Mouse (Mus musculus) liver, postnatal 0 days (tissue): ENCODE data around the gene Tmem19. TPM values are rescaled to one million over a fixed set of nuclear protein-coding genes. Genes with fewer than 3 reads are reported as not detected.

Experiments used
- ATAC-seq: fragments of 200-750 bp; cut with Nextera tagmentation; 2 replicates; pipeline ENCODE4 v1.8.0; 2017; ENCODE audit warnings: mild to moderate bottlenecking, moderate library complexity
- DNase-seq: peaks from one replicate; pipeline ENCODE4 v3.0.0-alpha.2; 2016
- H3K27ac ChIP-seq: fragments of 300-500 bp; sonication (generic); 2 replicates; pipeline ENCODE4 v1.5.1; 2014; ENCODE audit warnings: antibody characterized with exemption, moderate library complexity, mild to moderate bottlenecking, low read depth
- H3K27me3 ChIP-seq: fragments of 300-500 bp; sonication (generic); 2 replicates; pipeline ENCODE4 v1.6.1; 2014; ENCODE audit warnings: low read length, control low read depth, mixed read lengths; ENCODE audit not compliant: insufficient read depth
- H3K36me3 ChIP-seq: fragments of 300-500 bp; sonication (generic); replicated peaks from 2 replicates; pipeline ENCODE4 v1.6.1; 2014; ENCODE audit warnings: mild to moderate bottlenecking, control low read depth, low read length, moderate library complexity, mixed read lengths; ENCODE audit not compliant: insufficient read depth
- H3K4me1 ChIP-seq: fragments of 300-500 bp; sonication (generic); 2 replicates; pipeline ENCODE4 v1.6.1; 2014; ENCODE audit warnings: antibody characterized with exemption, mild to moderate bottlenecking, control low read depth; ENCODE audit not compliant: insufficient read depth
- H3K4me2 ChIP-seq: fragments of 300-500 bp; sonication (generic); 2 replicates; pipeline ENCODE4 v1.6.1; 2014; ENCODE audit warnings: low read depth, mild to moderate bottlenecking, low read length, moderate library complexity, mixed read lengths
- H3K4me3 ChIP-seq: fragments of 300-500 bp; sonication (generic); 2 replicates; pipeline ENCODE4 v1.5.1; 2014; ENCODE audit warnings: low read depth, low read length
- H3K9ac ChIP-seq: fragments of 300-500 bp; sonication (generic); replicated peaks from 2 replicates; pipeline ENCODE4 v1.6.1; 2014; ENCODE audit warnings: mild to moderate bottlenecking, moderate library complexity
- H3K9me3 ChIP-seq: fragments of 300-500 bp; sonication (generic); 2 replicates; pipeline ENCODE4 v1.6.1; 2016; ENCODE audit warnings: mild to moderate bottlenecking, control low read depth, low read length, mixed read lengths
- CTCF ChIP-seq: sonication (generic); IDR thresholded peaks from 2 replicates; pipeline ENCODE4 v1.5.1; 2016; ENCODE audit warnings: antibody characterized with exemption, low read depth
- EP300 ChIP-seq: IDR thresholded peaks from 2 replicates; pipeline ENCODE4 v1.6.1; 2016; ENCODE audit warnings: antibody characterized with exemption, low read depth, mild to moderate bottlenecking
- WGBS: fragments of 180-500 bp; shearing (Covaris S2); extraction: QIAGEN DNeasy Blood & Tissue Kit; methylation state at CpG from one replicate; pipeline ENCODE4 v1.1.7; 2014; ENCODE audit not compliant: insufficient replicate concordance; 5-methylcytosine and 5-hydroxymethylcytosine counted together
- polyA plus RNA-seq: library from polyadenylated mRNA; unstranded; fragments of >200 nt; fragmentation: Nextera tagmentation; extraction: Ambion mirVana; gene quantifications from 2 replicates; pipeline ENCODE4 v1.2.1, GENCODE M21; 2015

The Tmem19 gene
- polyA plus RNA-seq, 1 experiment from 2014 or later, result 16.3 TPM

- no peak for ATAC-seq
- Histone ChIP-seq H3K4me3 (no peak overlapping the region), H3K4me1 (peaks cover 34% of the 10 kb centered on the region), H3K9ac (no peak overlapping the region), H3K36me3 (no peaks in the 10 kb centered on the region), H3K27ac (peak overlapping the region; percentile 37; the same call in 1 of the 2 replicates), H3K4me2 (peak overlapping the region; percentile 14; the same call in 1 of the 2 replicates), H3K9me3 (no peaks in the 10 kb centered on the region), H3K27me3 (no peaks in the 10 kb centered on the region)
- 68% methylated on average over 14 of the region's 14 CpGs for WGBS
- DNase-seq, result no peak
- TF ChIP-seq EP300 (no peak), CTCF (no peak)
Measured at GRCm38 (mm10) chr10:115311263-115311965, 50.9 kb downstream of the Tmem19 start.

- Histone ChIP-seq H3K27ac (no peak overlapping the region), H3K4me3 (no peak overlapping the region), H3K27me3 (no peaks in the 10 kb centered on the region), H3K36me3 (0 out of 2 replicates have a peak, but pooled peaks cover 5% of the 10 kb centered on the region), H3K4me2 (no peak overlapping the region), H3K4me1 (peaks cover 32% of the 10 kb centered on the region), H3K9ac (no peak overlapping the region), H3K9me3 (no peaks in the 10 kb centered on the region)
- DNase-seq, result no peak
- TF ChIP-seq CTCF, result no peak
- TF ChIP-seq EP300, result no peak
- ATAC-seq, result no peak
- WGBS, result 91% methylated on average over 4 of the region's 4 CpGs
Measured at GRCm38 (mm10) chr10:115309191-115309590, 53.1 kb downstream of the Tmem19 start.

- no peak overlapping the region for H3K4me3 ChIP-seq
- WGBS, result 79% methylated on average over 7 of the region's 7 CpGs
- no peaks in the 10 kb centered on the region for H3K27me3 ChIP-seq
- no peak overlapping the region for H3K4me2 ChIP-seq
- 0 out of 2 replicates have a peak, but pooled peaks cover 13% of the 10 kb centered on the region for H3K36me3 ChIP-seq
- H3K27ac ChIP-seq, result no peak overlapping the region
- ATAC-seq, result no peak
- peaks cover 15% of the 10 kb centered on the region for H3K4me1 ChIP-seq
- TF ChIP-seq EP300 (no peak), CTCF (no peak)
- no peaks in the 10 kb centered on the region for H3K9me3 ChIP-seq
- H3K9ac ChIP-seq, result no peak overlapping the region
- DNase-seq, result no peak
Measured at GRCm38 (mm10) chr10:115307331-115307875, 54.9 kb downstream of the Tmem19 start.

GRCm38 (mm10) chr10:115298683-115299082, 63.6 kb downstream of the Tmem19 start:
- H3K36me3 ChIP-seq, result peaks cover 33% of the 10 kb centered on the region
- 0 out of 2 replicates have a peak, but pooled peaks cover 2% of the 10 kb centered on the region for H3K4me1 ChIP-seq
- no peaks in the 10 kb centered on the region for H3K27me3 ChIP-seq
- no peak overlapping the region for H3K4me2 ChIP-seq
- 66% methylated on average over 4 of the region's 4 CpGs for WGBS
- DNase-seq, result no peak
- TF ChIP-seq EP300 (no peak), CTCF (no peak)
- H3K9ac ChIP-seq, result no peak overlapping the region
- peak; percentile 67 for ATAC-seq
- H3K27ac ChIP-seq, result peak overlapping the region; percentile 14; the same call in 1 of the 2 replicates
- no peaks in the 10 kb centered on the region for H3K9me3 ChIP-seq
- H3K4me3 ChIP-seq, result no peak overlapping the region

GRCm38 (mm10) chr10:115297582-115297981, 64.7 kb downstream of the Tmem19 start:
- H3K27me3 ChIP-seq, result no peaks in the 10 kb centered on the region
- H3K4me1 ChIP-seq, result 0 out of 2 replicates have a peak, but pooled peaks cover 2% of the 10 kb centered on the region
- no peaks in the 10 kb centered on the region for H3K9me3 ChIP-seq
- no peak overlapping the region for H3K9ac ChIP-seq
- WGBS, result 92% methylated on average over 5 of the region's 5 CpGs
- H3K4me3 ChIP-seq, result no peak overlapping the region
- ATAC-seq (no peak), DNase-seq (no peak)
- peaks cover 41% of the 10 kb centered on the region for H3K36me3 ChIP-seq
- H3K4me2 ChIP-seq, result no peak overlapping the region
- TF ChIP-seq EP300, result no peak
- no peak for TF ChIP-seq CTCF
- H3K27ac ChIP-seq, result no peak overlapping the region

GRCm38 (mm10) chr10:115296401-115296935, 65.8 kb downstream of the Tmem19 start:
- Histone ChIP-seq H3K4me1 (0 out of 2 replicates have a peak, but pooled peaks cover 2% of the 10 kb centered on the region), H3K4me2 (no peak overlapping the region), H3K9me3 (no peaks in the 10 kb centered on the region), H3K36me3 (peaks cover 52% of the 10 kb centered on the region), H3K27ac (peak overlapping the region; percentile 37), H3K27me3 (no peaks in the 10 kb centered on the region), H3K9ac (no peak overlapping the region), H3K4me3 (no peak overlapping the region)
- ATAC-seq (peak; percentile 68), DNase-seq (peak; percentile 40)
- TF ChIP-seq EP300, result no peak
- peak; percentile 52 for TF ChIP-seq CTCF
- WGBS, result 74% methylated on average over 9 of the region's 9 CpGs
